Mouse (Mus musculus) brain, embryonic 14.5 days (tissue): ENCODE measurements around the gene Iba57.
"Not testable (repeated sequence)": the region's sequence is repeated elsewhere in the genome, so short reads cannot be mapped to it uniquely, and the experiment has no call there.

Experiments used
- CTCF ChIP-seq: fragments of 200-500 bp; IDR thresholded peaks from 2 replicates; pipeline ENCODE4 v1.5.1; 2012; ENCODE audit warnings: inconsistent platforms, mild to moderate bottlenecking, moderate library complexity, borderline replicate concordance; ENCODE audit not compliant: insufficient read depth, insufficient read length; ENCODE audit errors: extremely low read depth
- POLR2A ChIP-seq: fragments of 200-500 bp; IDR thresholded peaks from 2 replicates; pipeline ENCODE4 v1.6.1; 2012; ENCODE audit warnings: mild to moderate bottlenecking, inconsistent platforms, borderline replicate concordance; ENCODE audit not compliant: poor library complexity, insufficient read depth, insufficient read length, severe bottlenecking; ENCODE audit errors: extremely low read depth

DNA sequence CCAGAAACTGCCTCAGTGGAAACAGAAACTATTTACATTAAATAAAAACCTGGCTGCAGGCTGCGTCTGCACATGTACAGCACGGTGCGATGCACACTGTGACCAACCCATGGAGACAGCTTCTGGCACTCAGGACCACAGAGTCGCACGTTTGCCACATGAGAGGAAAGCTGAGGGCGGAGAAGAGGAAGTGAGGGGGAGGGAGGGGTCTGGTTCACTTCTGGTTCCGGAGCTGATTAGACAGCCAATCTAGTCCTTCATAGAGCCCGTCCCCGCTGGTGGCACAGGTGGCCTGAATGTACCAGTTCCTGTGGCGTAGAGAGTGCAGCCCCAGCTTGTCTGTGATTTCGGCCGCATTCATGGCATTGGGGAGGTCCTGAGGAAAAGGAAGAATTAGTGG lies 48.8 kb upstream of the Iba57 start:
- not testable (repeated sequence) for TF ChIP-seq POLR2A, CTCF
